In the genomic region with DNA sequence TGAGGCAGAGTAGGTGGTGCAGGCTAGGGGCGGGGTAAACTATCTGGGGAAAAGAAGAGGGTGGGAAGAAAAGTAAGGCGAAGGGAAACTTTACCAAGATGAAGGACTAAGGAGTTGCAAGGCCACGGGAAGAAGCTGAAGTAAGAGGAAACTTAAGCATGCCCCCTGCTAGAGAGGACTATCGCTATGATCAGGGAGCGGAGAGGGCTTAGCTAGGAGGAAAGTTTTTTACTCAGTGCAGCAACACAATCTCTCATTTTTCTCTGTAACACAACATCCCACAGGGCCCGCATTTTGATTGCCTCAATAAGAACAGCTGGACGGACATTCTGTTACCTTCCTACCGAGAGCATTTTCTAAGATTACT, we compare ENCODE assay signal across 8 mouse cellular contexts. TPM values are rescaled to one million over a fixed set of nuclear protein-coding genes. Genes with fewer than 3 reads are reported as not detected.
DNase-seq lines count a peak whose midpoint lies in the region; ATAC-seq and TF ChIP-seq lines count a peak whose summit lies in the region.

No protein-coding gene starts in this region.

- peak overlapping the region; percentile 97 for H3K27ac ChIP-seq in lung, embryonic 16.5 days (ENCODE audit: low read length)
- peak overlapping the region; percentile 88 for H3K27ac ChIP-seq in embryonic fibroblast, embryonic 13.5 days (ENCODE audit: insufficient read depth, low read length)
- peak overlapping the region; percentile 94 for H3K27ac ChIP-seq in limb, embryonic 10.5 days
- 0 out of 2 replicates have a peak overlapping the region, but pooled peaks have one; percentile 10 for H3K27ac ChIP-seq in neural tube, embryonic 14.5 days (ENCODE audit: low read depth, low read length)

- intact Hi-C loops in left cerebral cortex, postnatal 10 days (cut with DNase I): loop anchor here (5.0 kb wide), 1 partner anchor 37 kb away; a partner anchor contains a TSS

- whole genome bisulfite sequencing in lung, embryonic 16.5 days: 9% methylated on average over 8 of the region's 8 CpGs
- 8% methylated on average over 8 of the region's 8 CpGs for WGBS in limb, embryonic 10.5 days
- WGBS in neural tube, embryonic 14.5 days: 12% methylated on average over 8 of the region's 8 CpGs

- ATAC-seq in lung, embryonic 16.5 days (ENCODE audit: low read depth): no peak
- no peak for ATAC-seq in neural tube, embryonic 14.5 days (ENCODE audit: low read depth)

- peak overlapping the region; percentile 55 for H3K4me2 ChIP-seq in lung, embryonic 16.5 days (ENCODE audit: low read depth, low read length)
- H3K4me2 ChIP-seq in neural tube, embryonic 14.5 days (ENCODE audit: low read depth, low read length): peak overlapping the region; percentile 44

- no peaks in the 10 kb centered on the region for H3K9me3 ChIP-seq in lung, embryonic 16.5 days (ENCODE audit: control insufficient read depth, low read length)
- H3K9me3 ChIP-seq in limb, embryonic 10.5 days (replicated peaks): no peaks in the 10 kb centered on the region
- no peaks in the 10 kb centered on the region for H3K9me3 ChIP-seq in neural tube, embryonic 14.5 days (ENCODE audit: control insufficient read depth, low read length)

- no peaks in the 10 kb centered on the region for H3K27me3 ChIP-seq in lung, embryonic 16.5 days (ENCODE audit: control insufficient read depth, insufficient read depth, low read depth, low read length)
- no peaks in the 10 kb centered on the region for H3K27me3 ChIP-seq in limb, embryonic 10.5 days (ENCODE audit: low read depth, poor library complexity, severe bottlenecking)
- H3K27me3 ChIP-seq in neural tube, embryonic 14.5 days (ENCODE audit: control insufficient read depth, insufficient read depth, low read length): no peaks in the 10 kb centered on the region

- no peak for TF ChIP-seq CTCF in embryonic fibroblast, embryonic 13.5 days (IDR thresholded peaks at IDR 0.05; ENCODE audit: borderline replicate concordance, insufficient read depth, low read length)

- peaks cover 2% of the 10 kb centered on the region; the same call in 1 of the 2 replicates for H3K36me3 ChIP-seq in lung, embryonic 16.5 days (ENCODE audit: control insufficient read depth, insufficient read depth, low read length)
- peaks cover 12% of the 10 kb centered on the region for H3K36me3 ChIP-seq in limb, embryonic 10.5 days
- no peaks in the 10 kb centered on the region for H3K36me3 ChIP-seq in neural tube, embryonic 14.5 days (ENCODE audit: control insufficient read depth, insufficient read depth, low read length)

- H3K4me1 ChIP-seq in lung, embryonic 16.5 days (replicated peaks; ENCODE audit: control insufficient read depth, insufficient read depth, low read length): no peaks in the 10 kb centered on the region
- 0 out of 2 replicates have a peak, but pooled peaks cover 3% of the 10 kb centered on the region for H3K4me1 ChIP-seq in embryonic fibroblast, embryonic 13.5 days (ENCODE audit: control insufficient read depth, insufficient read depth, low read length)
- no peaks in the 10 kb centered on the region for H3K4me1 ChIP-seq in limb, embryonic 10.5 days
- H3K4me1 ChIP-seq in neural tube, embryonic 14.5 days (ENCODE audit: control insufficient read depth, insufficient read depth, low read length): 0 out of 2 replicates have a peak, but pooled peaks cover 2% of the 10 kb centered on the region

- no peak for DNase-seq in lung, postnatal 36 days
- DNase-seq in limb, embryonic 10.5 days (ENCODE audit: low spot score): no peak
- no peak for DNase-seq in left cerebral cortex, postnatal 10 days (ENCODE audit: extremely low spot score in 1 of 2, low spot score in 2 of 2)
- no peak for DNase-seq in layer of hippocampus, adult 18-20 months (ENCODE audit: low spot score in 2 of 2)
- no peak for DNase-seq in ovary, postnatal 36 days (ENCODE audit: low spot score)

- peak overlapping the region; percentile 64 for H3K9ac ChIP-seq in lung, embryonic 16.5 days (ENCODE audit: low read length)
- H3K9ac ChIP-seq in neural tube, embryonic 14.5 days (replicated peaks; ENCODE audit: low read depth, low read length): 0 out of 2 replicates have a peak overlapping the region, but pooled peaks have one; percentile 7

- peak; percentile 66 for TF ChIP-seq POLR2A in embryonic fibroblast, embryonic 13.5 days (IDR thresholded peaks at IDR 0.05; ENCODE audit: low read depth, low read length)

- H3K4me3 ChIP-seq in lung, embryonic 16.5 days (ENCODE audit: low read length): peak overlapping the region; percentile 61
- H3K4me3 ChIP-seq in embryonic fibroblast, embryonic 13.5 days (ENCODE audit: insufficient read depth, low read length): peak overlapping the region; percentile 57
- H3K4me3 ChIP-seq in limb, embryonic 10.5 days: peak overlapping the region; percentile 59
- H3K4me3 ChIP-seq in neural tube, embryonic 14.5 days (ENCODE audit: low read depth, low read length): peak overlapping the region; percentile 47

RNA-seq across cellular contexts. Expression of a gene that starts 10.8 kb away (rescaled TPM):
- 22.2 and 24.7 TPM in 2 replicates for polyA plus RNA-seq in lung, embryonic 16.5 days (2015; fragmentation: Nextera tagmentation; extraction: Ambion mirVana)
- 60.5 and 63.9 TPM in 2 replicates for polyA plus RNA-seq in embryonic fibroblast, embryonic 13.5 days (2011; ENCODE audit: insufficient read length, low read depth, missing spikeins)
- polyA plus RNA-seq in limb, embryonic 10.5 days (2016; fragmentation: Nextera tagmentation; extraction: Ambion mirVana): 46.4 and 54.2 TPM in 2 replicates
- 23.1 and 26.4 TPM in 2 replicates for polyA plus RNA-seq in neural tube, embryonic 14.5 days (2014; fragmentation: Nextera tagmentation; extraction: Ambion mirVana)
- 10 to 100 TPM; 38.7 to 40.2 TPM for total RNA-seq in left cerebral cortex, postnatal 10 days (2021)
- total RNA-seq in layer of hippocampus, adult 18-20 months (2021): 10 to 100 TPM; 32.5 to 33.9 TPM

RNA-seq across cellular contexts. Expression of a gene that starts 35.2 kb away (rescaled TPM):
- polyA plus RNA-seq in lung, embryonic 16.5 days (2015; fragmentation: Nextera tagmentation; extraction: Ambion mirVana): 92.9 and 95.7 TPM in 2 replicates
- polyA plus RNA-seq in embryonic fibroblast, embryonic 13.5 days (2011; ENCODE audit: insufficient read length, low read depth, missing spikeins): 181 and 199 TPM in 2 replicates
- polyA plus RNA-seq in limb, embryonic 10.5 days (2016; fragmentation: Nextera tagmentation; extraction: Ambion mirVana): 72.2 and 72.9 TPM in 2 replicates
- polyA plus RNA-seq in neural tube, embryonic 14.5 days (2014; fragmentation: Nextera tagmentation; extraction: Ambion mirVana): 217 and 235 TPM in 2 replicates
- total RNA-seq in left cerebral cortex, postnatal 10 days (2021): 10 to 100 TPM; 80.7 to 90.5 TPM
- total RNA-seq in layer of hippocampus, adult 18-20 months (2021): 10 to 100 TPM; 76.1 to 83.8 TPM

Comparison
In these comparisons a context has a peak if more than half of its experiments do, and no peak if none do; other contexts are left out.
1. H3K27ac ChIP-seq: peak in every context shown above with its lines; median percentile 97 in lung, embryonic 16.5 days; 94 in limb, embryonic 10.5 days; 88 in embryonic fibroblast, embryonic 13.5 days; 10 in neural tube, embryonic 14.5 days.